Mouse (Mus musculus) adrenal gland, postnatal 4 days (tissue): ENCODE results near the gene Mta2. TPM values are rescaled to one million over a fixed set of nuclear protein-coding genes. Genes with fewer than 3 reads are reported as not detected.

ENCODE experiments used
- DNase-seq, 2 experiments: peaks; one replicate each; pipeline ENCODE4 v3.0.0; 2021 to 2022; ENCODE audit warnings: low spot score in 2 of 2, mixed read lengths in 2 of 2
- total RNA-seq, 2 experiments: library from RNA; stranded (reverse); gene quantifications; 2 replicates each; pipeline ENCODE4 v1.2.3; 2021

The Mta2 gene
- total RNA-seq, 2 experiments from 2014 or later = 141 to 144 TPM

DNA sequence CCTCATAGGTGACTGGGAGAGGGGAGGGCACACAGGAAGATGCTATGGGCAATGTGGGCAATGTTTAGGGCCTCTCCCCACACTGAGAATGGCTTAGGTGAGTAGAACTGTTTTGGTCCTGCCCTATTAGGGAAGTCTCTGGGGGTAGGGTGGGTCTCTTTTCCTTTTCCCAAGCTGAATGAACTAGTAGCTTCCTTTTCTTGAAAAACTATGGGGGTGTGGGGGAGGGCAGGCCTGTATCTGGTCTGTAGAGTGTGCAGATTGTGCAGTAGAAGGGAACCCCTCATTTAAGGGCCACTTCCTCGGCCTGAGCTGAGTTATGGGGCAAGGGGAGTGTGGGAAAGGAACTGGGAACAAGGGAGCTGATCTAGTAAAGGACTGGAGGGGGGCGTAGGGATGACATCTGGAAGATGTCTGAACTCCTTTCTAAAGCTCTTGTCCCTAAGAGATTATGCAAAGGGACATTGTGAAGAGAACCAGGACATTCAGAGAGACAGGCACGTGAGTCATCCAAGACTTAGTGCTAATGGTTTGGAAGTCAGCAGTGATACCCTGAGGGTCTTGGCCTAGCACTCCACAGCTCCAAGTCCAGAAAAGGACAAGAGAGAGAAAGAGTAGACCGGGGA, 49.7 kb downstream of the Mta2 start:
- no peak for DNase-seq

GRCm38 (mm10) chr19:8991871-8992735, 50.4 kb downstream of the Mta2 start:
- DNase-seq = no peak

DNA sequence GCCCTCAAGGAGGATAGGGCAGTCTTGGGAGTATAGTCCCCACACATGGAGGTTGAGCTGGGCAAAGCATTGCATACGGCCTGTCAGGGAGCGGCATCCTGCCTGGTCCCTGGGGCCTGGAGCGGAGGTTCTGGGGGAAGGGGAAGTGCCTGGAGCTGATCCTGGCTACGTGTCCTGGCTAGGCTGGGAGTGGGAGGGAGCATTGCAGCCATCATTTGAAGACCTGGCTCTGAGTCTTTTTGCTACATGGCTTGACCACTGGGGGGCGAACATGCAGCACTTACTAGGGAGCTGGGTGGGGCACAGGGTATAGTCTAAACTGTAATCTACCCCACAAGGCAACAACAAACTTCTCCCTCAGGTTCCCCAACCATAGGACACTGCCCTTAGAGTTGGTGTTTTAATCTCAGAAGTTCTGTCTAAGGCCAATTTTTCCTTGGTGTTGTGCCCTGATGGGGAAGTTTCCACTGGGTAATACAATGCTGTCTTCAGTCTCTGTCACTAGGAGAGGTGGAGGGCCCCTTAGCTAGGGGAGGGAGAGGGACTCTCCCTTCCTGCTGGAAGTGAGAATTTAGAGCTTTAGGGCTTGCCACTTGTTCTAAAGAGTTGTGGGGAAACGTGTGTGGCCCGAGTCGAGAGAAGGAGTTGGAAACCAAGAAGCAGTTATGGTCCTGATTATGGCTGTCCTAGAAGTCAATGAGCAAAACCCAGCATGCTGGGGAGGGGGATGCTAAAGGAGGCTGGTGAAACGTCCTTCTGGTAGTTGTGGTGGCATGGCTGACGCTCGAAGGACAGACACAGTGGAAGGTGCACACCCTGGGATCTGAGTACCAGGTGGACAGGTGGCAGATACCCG, 51.3 kb downstream of the Mta2 start:
- DNase-seq = peak; percentile 45 to 79

DNA sequence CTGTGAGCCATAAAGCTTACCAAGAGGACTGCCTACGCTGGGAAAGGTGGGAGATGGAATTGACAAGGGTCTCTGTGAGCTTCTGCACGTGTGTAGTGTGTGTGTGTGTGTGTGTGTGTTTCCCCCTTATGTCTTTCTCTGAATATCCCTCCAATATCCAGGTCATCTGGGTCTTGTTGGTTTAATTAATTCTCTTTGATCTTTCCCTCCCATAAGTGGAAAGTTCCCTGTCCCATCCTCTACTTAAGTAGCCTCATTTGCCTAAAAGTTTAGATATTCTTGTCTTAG, 51.9 kb downstream of the Mta2 start:
- DNase-seq = no peak

GRCm38 (mm10) chr19:8994813-8995607, 53.3 kb downstream of the Mta2 start:
- DNase-seq = no peak

GRCm38 (mm10) chr19:8996601-8997000, 54.9 kb downstream of the Mta2 start:
- DNase-seq = no peak

DNA sequence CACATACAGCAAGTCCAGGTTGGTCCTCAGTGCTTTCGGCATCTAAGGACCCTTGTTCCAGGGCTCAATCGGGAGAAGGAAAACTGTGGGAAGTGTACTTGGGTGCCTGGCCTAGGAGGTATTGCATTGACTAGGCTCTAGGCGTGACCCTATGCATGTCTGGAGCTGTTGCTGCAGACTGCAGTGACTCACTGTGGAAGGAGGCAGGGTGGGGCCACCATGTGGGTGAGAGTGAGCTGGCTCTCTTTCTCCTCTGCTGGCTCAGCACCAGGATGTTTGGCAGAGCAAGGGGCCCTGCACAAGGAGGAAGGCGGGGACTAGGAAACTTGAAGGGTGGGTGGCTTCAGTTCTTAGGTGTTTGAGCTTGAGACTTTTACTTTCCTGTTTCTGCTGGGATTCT, 55.9 kb downstream of the Mta2 start:
- DNase-seq = peak in 1 of 2 experiments; percentile 64

DNA sequence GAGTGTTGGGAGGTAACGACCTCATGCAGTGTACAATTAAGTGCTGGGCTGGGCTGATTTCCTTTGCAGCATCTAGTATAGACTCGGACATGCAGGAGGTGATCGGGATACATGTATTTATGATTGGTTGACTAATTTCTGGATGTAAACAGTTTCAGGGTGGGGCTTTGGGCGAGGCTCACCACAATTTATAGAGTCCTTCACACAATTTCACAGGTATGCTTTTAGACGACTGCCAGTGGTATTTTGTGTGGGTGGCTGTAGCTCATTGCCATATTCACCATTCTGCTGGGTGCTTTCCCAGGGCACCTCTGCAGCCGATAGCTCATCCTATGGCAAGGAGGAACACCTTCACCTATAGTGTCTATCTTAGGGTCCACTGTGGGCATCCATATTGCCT, 56.9 kb downstream of the Mta2 start:
- DNase-seq = no peak

GRCm38 (mm10) chr19:8999223-8999622, 57.5 kb downstream of the Mta2 start:
- no peak for DNase-seq

Other genes starting within 250 kb of the Mta2 start
- 100 to 1,000 TPM; 161 to 174 TPM for gene Slc3a2, start 218.5 kb upstream of the Mta2 start, total RNA-seq
- gene Wdr74, start 206.0 kb upstream of the Mta2 start, total RNA-seq = 10 to 100 TPM; 64.2 to 64.3 TPM
- 1 to 10 TPM; 2.3 to 2.5 TPM for gene 1700092M07Rik, start 201.2 kb upstream of the Mta2 start, total RNA-seq
- 100 to 1,000 TPM; 118 to 125 TPM for gene Stx5a, start 200.5 kb upstream of the Mta2 start, total RNA-seq
- gene Nxf1, start 184.8 kb upstream of the Mta2 start, total RNA-seq = 100 to 1,000 TPM; 124 to 145 TPM
- gene Tmem223, start 170.9 kb upstream of the Mta2 start, total RNA-seq = 100 to 1,000 TPM; 102 to 103 TPM
- gene Tmem179b, start 167.4 kb upstream of the Mta2 start, total RNA-seq = 10 to 100 TPM; 65.4 to 68.6 TPM
- gene Taf6l, start 155.5 kb upstream of the Mta2 start, total RNA-seq = 10 to 100 TPM; 18.3 to 18.9 TPM
- 100 to 1,000 TPM; 103 TPM for gene Polr2g, start 143.3 kb upstream of the Mta2 start, total RNA-seq
- 1 to 10 TPM; 2.0 to 2.4 TPM for gene Zbtb3, start 139.3 kb upstream of the Mta2 start, total RNA-seq
- 10 to 100 TPM; 32.1 to 34.3 TPM for gene Ttc9c, start 122.5 kb upstream of the Mta2 start, total RNA-seq
- 10 to 100 TPM; 73.5 to 83.1 TPM for gene Hnrnpul2, start 121.9 kb upstream of the Mta2 start, total RNA-seq
- not detected for gene AC129217.1, start 112.1 kb upstream of the Mta2 start, total RNA-seq
- gene Bscl2, start 104.4 kb upstream of the Mta2 start, total RNA-seq = 100 to 1,000 TPM in 1 of 2 experiments, 10 to 100 TPM in 1; 91.5 to 102 TPM
- gene Gng3, start 102.7 kb upstream of the Mta2 start, total RNA-seq = 10 to 100 TPM; 14.5 to 16.3 TPM
- gene Lrrn4cl, start 91.1 kb upstream of the Mta2 start, total RNA-seq = 1 to 10 TPM; 3.5 to 4.2 TPM
- gene Ubxn1, start 70.4 kb upstream of the Mta2 start, total RNA-seq = 100 to 1,000 TPM; 217 to 224 TPM
- 10 to 100 TPM; 56.6 to 59.1 TPM for gene Uqcc3, start 61.0 kb upstream of the Mta2 start, total RNA-seq
- gene Lbhd1, start 58.1 kb upstream of the Mta2 start, total RNA-seq = 10 to 100 TPM; 11.8 to 12.7 TPM
- gene Gm49403, start 57.9 kb upstream of the Mta2 start, total RNA-seq = not detected
- 10 to 100 TPM; 36.7 to 37.7 TPM for gene 1810009A15Rik, start 53.0 kb upstream of the Mta2 start, total RNA-seq
- 1 to 10 TPM; 2.8 to 3.3 TPM for gene Gm49416, start 52.9 kb upstream of the Mta2 start, total RNA-seq
- gene Ints5, start 48.9 kb upstream of the Mta2 start, total RNA-seq = 10 to 100 TPM; 29.6 to 30.9 TPM
- 100 to 1,000 TPM; 183 to 194 TPM for gene Ganab, start 43.8 kb upstream of the Mta2 start, total RNA-seq
- gene B3gat3, start 21.5 kb upstream of the Mta2 start, total RNA-seq = 10 to 100 TPM; 56.2 to 56.8 TPM
- 10 to 100 TPM; 13.3 to 15.3 TPM for gene Rom1, start 12.5 kb upstream of the Mta2 start, total RNA-seq
- gene Eml3, start 12.3 kb upstream of the Mta2 start, total RNA-seq = 10 to 100 TPM; 65.2 to 72.1 TPM
- 10 to 100 TPM; 23.2 to 26.9 TPM for gene Tut1, start 12.0 kb downstream of the Mta2 start, total RNA-seq
- 100 to 1,000 TPM; 505 to 508 TPM for gene Eef1g, start 25.2 kb downstream of the Mta2 start, total RNA-seq
- 100 to 1,000 TPM; 125 to 131 TPM for gene Ahnak, start 47.4 kb downstream of the Mta2 start, total RNA-seq
- not detected for gene Scgb1a1, start 146.1 kb downstream of the Mta2 start, total RNA-seq
- 10 to 100 TPM; 23.7 to 25.1 TPM for gene Asrgl1, start 193.8 kb downstream of the Mta2 start, total RNA-seq